Mouse (Mus musculus) heart, adult 2 months (tissue): ENCODE data around the gene Iqsec1. TPM values are rescaled to one million over a fixed set of nuclear protein-coding genes. Genes with fewer than 3 reads are reported as not detected.
A peak's percentile ranks its signal among the peaks of the same experiment; 100 is the strongest.
"Not testable (repeated sequence)": the region's sequence is repeated elsewhere in the genome, so short reads cannot be mapped to it uniquely, and the experiment has no call there.

Source experiments
- DNase-seq, 2 experiments: peaks; one replicate each; pipeline ENCODE4 v3.0.0; 2021
- H3K27ac ChIP-seq: fragments of 200-600 bp; 2 replicates; pipeline ENCODE4 v1.8.1; 2022
- H3K27me3 ChIP-seq: fragments of 200-500 bp; 2 replicates; pipeline ENCODE4 v1.6.1; 2012; ENCODE audit warnings: mild to moderate bottlenecking, low read length, inconsistent platforms, mixed read lengths; ENCODE audit not compliant: control insufficient read depth, insufficient read depth
- H3K36me3 ChIP-seq: fragments of 200-500 bp; 2 replicates; pipeline ENCODE4 v1.6.1; 2012; ENCODE audit warnings: low read length, inconsistent platforms; ENCODE audit not compliant: control insufficient read depth, insufficient read depth
- H3K4me1 ChIP-seq: fragments of 200-500 bp; 2 replicates; pipeline ENCODE4 v1.6.1; 2011; ENCODE audit warnings: low read length; ENCODE audit not compliant: control insufficient read depth, insufficient read depth
- H3K4me3 ChIP-seq: fragments of 200-600 bp; 2 replicates; pipeline ENCODE4 v1.8.1; 2022
- H3K79me2 ChIP-seq: fragments of 200-500 bp; replicated peaks from 2 replicates; pipeline ENCODE4 v1.6.1; 2012; ENCODE audit warnings: mild to moderate bottlenecking, inconsistent platforms, low read length, moderate library complexity, mixed read lengths; ENCODE audit not compliant: control insufficient read depth, insufficient read depth
- H3K9ac ChIP-seq: fragments of 200-500 bp; 2 replicates; pipeline ENCODE4 v1.6.1; 2012; ENCODE audit warnings: low read depth, mild to moderate bottlenecking, control low read depth, inconsistent platforms, low read length, mixed read lengths
- CTCF ChIP-seq: fragments of 200-600 bp; IDR thresholded peaks from 2 replicates; pipeline ENCODE4 v1.8.1; 2022; ENCODE audit warnings: antibody characterized with exemption, mild to moderate bottlenecking, moderate library complexity
- EP300 ChIP-seq: fragments of 200-500 bp; IDR thresholded peaks from 2 replicates; pipeline ENCODE4 v1.6.1; 2011; ENCODE audit warnings: low read depth, low read length, control low read depth; ENCODE audit not compliant: insufficient read depth
- POLR2A ChIP-seq: fragments of 200-500 bp; IDR thresholded peaks from 2 replicates; pipeline ENCODE4 v1.6.1; 2011; ENCODE audit warnings: mild to moderate bottlenecking, low read depth, low read length, control low read depth; ENCODE audit not compliant: insufficient read depth
- WGBS: fragments of 180-500 bp; shearing (Covaris S2); methylation state at CpG from one replicate; pipeline ENCODE4 v1.1.7; 2018; 5-methylcytosine and 5-hydroxymethylcytosine counted together
- intact Hi-C: fragments of 180-260 bp; cut with DNase I; formaldehyde crosslinking; loops from one replicate; pipeline ENCODE4 v1.15.1; 2025
- polyA plus RNA-seq: library from polyadenylated mRNA; depleted of rRNA; stranded (reverse); fragments of >200 nt; gene quantifications from 2 replicates; pipeline ENCODE4 v1.2.3, GENCODE M21; 2012
- total RNA-seq, 2 experiments: library from RNA; stranded (reverse); gene quantifications; 2 replicates each; pipeline ENCODE4 v1.2.3; 2021

Iqsec1 gene
- total and polyA plus RNA-seq, 3 experiments: 100 to 147 (median 146) TPM

GRCm38 (mm10) chr6:90632526-90632925, 356.0 kb downstream of the Iqsec1 start:
- intact Hi-C loops, DNase-seq, H3K36me3 ChIP-seq, H3K27me3 ChIP-seq, H3K27ac ChIP-seq, H3K79me2 ChIP-seq, H3K9ac ChIP-seq, H3K4me3 ChIP-seq, H3K4me1 ChIP-seq: not testable (repeated sequence)
- TF ChIP-seq CTCF: peak; percentile 47
- WGBS: 94% methylated on average over 3 of the region's 3 CpGs

GRCm38 (mm10) chr6:90630427-90630826, 358.1 kb downstream of the Iqsec1 start:
- intact Hi-C loops: no loop called here
- H3K4me3 ChIP-seq: no peak overlapping the region
- 93% methylated on average over 7 of the region's 7 CpGs for WGBS

GRCm38 (mm10) chr6:90629506-90629905, 359.0 kb downstream of the Iqsec1 start:
- TF ChIP-seq EP300 (no peak), CTCF (no peak), POLR2A (no peak)
- intact Hi-C loops: loop anchor here (10.0 kb wide), 1 partner anchor 185 kb away; no protein-coding TSS in a partner anchor
- WGBS: 88% methylated on average over 6 of the region's 6 CpGs
- no peaks in the 10 kb centered on the region for H3K79me2 ChIP-seq
- peaks cover 5% of the 10 kb centered on the region for H3K4me1 ChIP-seq
- no peak overlapping the region for H3K27ac ChIP-seq
- DNase-seq: no peak
- no peak overlapping the region for H3K9ac ChIP-seq
- H3K27me3 ChIP-seq: no peaks in the 10 kb centered on the region
- no peaks in the 10 kb centered on the region for H3K36me3 ChIP-seq
- H3K4me3 ChIP-seq: no peak overlapping the region

More at GRCm38 (mm10) chr6:90630427-90630826, 358.1 kb downstream of the Iqsec1 start:
- no peak for TF ChIP-seq EP300
- TF ChIP-seq POLR2A: no peak
- TF ChIP-seq CTCF: no peak
- no peaks in the 10 kb centered on the region for H3K27me3 ChIP-seq
- H3K9ac ChIP-seq: no peak overlapping the region
- no peaks in the 10 kb centered on the region for H3K4me1 ChIP-seq
- DNase-seq: no peak
- no peaks in the 10 kb centered on the region for H3K79me2 ChIP-seq
- H3K27ac ChIP-seq: no peak overlapping the region
- H3K36me3 ChIP-seq: no peaks in the 10 kb centered on the region

GRCm38 (mm10) chr6:90627556-90627955, 360.9 kb downstream of the Iqsec1 start:
- no peak overlapping the region for H3K27ac ChIP-seq
- TF ChIP-seq POLR2A: no peak
- TF ChIP-seq EP300: no peak
- TF ChIP-seq CTCF: no peak
- 87% methylated on average over 4 of the region's 4 CpGs for WGBS
- no peaks in the 10 kb centered on the region for H3K27me3 ChIP-seq
- H3K36me3 ChIP-seq: no peaks in the 10 kb centered on the region
- peaks cover 8% of the 10 kb centered on the region for H3K4me1 ChIP-seq
- H3K4me3 ChIP-seq: no peak overlapping the region
- no peak for DNase-seq
- no peaks in the 10 kb centered on the region for H3K79me2 ChIP-seq
- intact Hi-C loops: loop anchor here (10.0 kb wide), 1 partner anchor 187 kb away; no protein-coding TSS in a partner anchor
- H3K9ac ChIP-seq: no peak overlapping the region

- H3K27me3 ChIP-seq: no peaks in the 10 kb centered on the region
- TF ChIP-seq CTCF: peak; percentile 40; the same call in 1 of the 2 replicates
- no peak for TF ChIP-seq EP300
- TF ChIP-seq POLR2A: no peak
- no peaks in the 10 kb centered on the region for H3K79me2 ChIP-seq
- H3K27ac ChIP-seq: peak overlapping the region; percentile 32
- no peaks in the 10 kb centered on the region for H3K36me3 ChIP-seq
- 84% methylated on average over 7 of the region's 7 CpGs for WGBS
- peaks cover 8% of the 10 kb centered on the region for H3K4me1 ChIP-seq
- intact Hi-C loops: loop anchor here (10.0 kb wide), 1 partner anchor 189 kb away; no protein-coding TSS in a partner anchor
- H3K4me3 ChIP-seq: no peak overlapping the region
- H3K9ac ChIP-seq: no peak overlapping the region
- DNase-seq: no peak
Observed at GRCm38 (mm10) chr6:90625207-90625994, 363.1 kb downstream of the Iqsec1 start.

GRCm38 (mm10) chr6:90624733-90625132, 363.8 kb downstream of the Iqsec1 start:
- TF ChIP-seq POLR2A (no peak), CTCF (no peak), EP300 (no peak)
- H3K79me2 ChIP-seq: no peaks in the 10 kb centered on the region
- 41% methylated on average over 11 of the region's 11 CpGs for WGBS
- H3K4me3 ChIP-seq: no peak overlapping the region
- H3K9ac ChIP-seq: no peak overlapping the region
- peaks cover 8% of the 10 kb centered on the region for H3K4me1 ChIP-seq
- H3K27me3 ChIP-seq: no peaks in the 10 kb centered on the region
- DNase-seq: peak; percentile 59 to 64
- H3K27ac ChIP-seq: peak overlapping the region; percentile 32
- H3K36me3 ChIP-seq: no peaks in the 10 kb centered on the region
- intact Hi-C loops: loop anchor here (10.0 kb wide), 1 partner anchor 190 kb away; no protein-coding TSS in a partner anchor
